Mouse (Mus musculus) activated CD4-positive, CD25-positive, alpha-beta regulatory T cell, adult 9 weeks (primary cell): ENCODE results near the gene Mfng. TPM values are rescaled to one million over a fixed set of nuclear protein-coding genes. Genes with fewer than 3 reads are reported as not detected.

Source experiments
- polyA plus RNA-seq: library from polyadenylated mRNA; unstranded; fragments of 100-300 nt; shearing (Covaris generic); gene quantifications from one replicate; pipeline ENCODE4 v1.2.1, GENCODE M21; 2017

Mfng gene
- 158 TPM for polyA plus RNA-seq

DNA sequence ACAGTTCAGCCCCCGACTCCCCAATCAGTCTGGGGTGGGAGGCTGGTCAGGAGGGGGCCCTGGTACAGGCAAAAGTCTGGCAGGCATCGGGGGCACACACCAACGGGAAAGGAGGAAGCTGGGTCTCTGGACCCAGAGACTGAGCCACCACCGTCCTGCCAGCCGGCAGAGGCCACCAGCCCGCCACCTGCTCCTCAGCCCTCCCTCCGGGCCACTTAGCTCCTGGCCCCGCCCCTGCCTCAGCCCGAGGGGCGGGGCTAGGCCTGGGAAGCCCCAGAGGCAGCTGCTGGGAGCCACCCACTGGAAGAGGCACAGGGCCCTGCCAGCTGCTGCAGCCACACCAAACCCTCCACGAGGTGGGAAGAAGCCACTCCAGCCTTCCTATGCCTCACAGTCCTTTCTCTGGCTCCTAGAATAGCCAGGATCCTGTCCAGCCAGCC is at the start of gene Mfng:
Mfng (minus strand) TSS at position 186 of the 440 bp plus-strand sequence.

GRCm38 (mm10) chr15:78802776-78803391 is 29.6 kb upstream of the Mfng start, which contains the start of gene Card10:
TSS of gene Card10 (minus strand) at chr15:78803042.

GRCm38 (mm10) chr15:78718290-78719250 is 54.7 kb downstream of the Mfng start, which contains the start of gene Elfn2:
TSS of gene Elfn2 (minus strand) at chr15:78718771.

Other genes starting within 250 kb of the Mfng start
- 10.2 TPM for gene C1qtnf6, start 242.1 kb downstream of the Mfng start, polyA plus RNA-seq
- gene Sstr3, start 228.8 kb downstream of the Mfng start, polyA plus RNA-seq, result not detected
- gene Rac2, start 200.7 kb downstream of the Mfng start, polyA plus RNA-seq, result 3,417 TPM
- 484 TPM for gene Cyth4, start 176.4 kb downstream of the Mfng start, polyA plus RNA-seq
- gene Elfn2, start 54.7 kb downstream of the Mfng start, polyA plus RNA-seq, result not detected
- 0.09 TPM for gene Card10, start 29.6 kb upstream of the Mfng start, polyA plus RNA-seq
- 0.11 TPM for gene Cdc42ep1, start 69.1 kb upstream of the Mfng start, polyA plus RNA-seq
- gene Lgals2, start 82.1 kb upstream of the Mfng start, polyA plus RNA-seq, result not detected
- gene Gga1, start 103.7 kb upstream of the Mfng start, polyA plus RNA-seq, result 56.7 TPM
- gene Gm49510, start 126.2 kb upstream of the Mfng start, polyA plus RNA-seq, result 0.60 TPM
- 221 TPM for gene Sh3bp1, start 126.3 kb upstream of the Mfng start, polyA plus RNA-seq
- 1.4 TPM for gene Pdxp, start 140.4 kb upstream of the Mfng start, polyA plus RNA-seq
- gene Lgals1, start 153.2 kb upstream of the Mfng start, polyA plus RNA-seq, result 729 TPM
- 61.5 TPM for gene Nol12, start 161.5 kb upstream of the Mfng start, polyA plus RNA-seq
- gene Triobp, start 174.2 kb upstream of the Mfng start, polyA plus RNA-seq, result 85.6 TPM